Mouse (Mus musculus) C2C12 (cell line): ENCODE measurements at regions not wholly inside any gene's neighbourhood (a gene's known extent, or its start where the extent isn't known, plus 50 kb on each side); places are given as distances from the start of the nearest gene placed in this dataset.

ENCODE experiments used
- CTCF ChIP-seq: IDR thresholded peaks from one replicate; pipeline ENCODE4 v1.5.1; 2011; ENCODE audit not compliant: control insufficient read depth, insufficient read depth, insufficient read length
- MAX ChIP-seq: IDR thresholded peaks from one replicate; pipeline ENCODE4 v1.6.1; 2011; ENCODE audit warnings: mild to moderate bottlenecking, control low read depth

- TF ChIP-seq CTCF (no peak), MAX (no peak)
These were observed 215.3 kb upstream of the Tmtc4 start for GRCm38 (mm10) chr14:123199111-123199510.
